Mouse (Mus musculus): ENCODE measurements around the gene A2m.

The A2m gene

GRCm38 (mm10) chr6:121635076-121635475 lies at the start of gene A2m:
Gene A2m, plus strand, starts transcription at chr6:121635376.
- DNase-seq, result no peak

GRCm38 (mm10) chr6:121590131-121590530 lies 45.0 kb upstream of the A2m start:
- DNase-seq, result no peak

- no peak for DNase-seq
These were observed 34.2 kb upstream of the A2m start for GRCm38 (mm10) chr6:121600927-121601326.

GRCm38 (mm10) chr6:121607861-121608260 lies 27.3 kb upstream of the A2m start:
- DNase-seq, result no peak

GRCm38 (mm10) chr6:121611796-121612195 lies 23.4 kb upstream of the A2m start:
- DNase-seq, result no peak

- no peak for DNase-seq
These were observed 17.7 kb upstream of the A2m start for GRCm38 (mm10) chr6:121617476-121617875.

GRCm38 (mm10) chr6:121622525-121622924 lies 12.7 kb upstream of the A2m start:
- no peak for DNase-seq

GRCm38 (mm10) chr6:121634520-121634919 lies 656 bp upstream of the A2m start:
- DNase-seq, result no peak

- no peak for DNase-seq
These were observed 749 bp downstream of the A2m start for GRCm38 (mm10) chr6:121635878-121636371.

GRCm38 (mm10) chr6:121648499-121648898 lies 13.3 kb downstream of the A2m start:
- no peak for DNase-seq
